Mouse (Mus musculus): Measurements from ENCODE around the gene Ccdc115. TPM values are rescaled to one million over a fixed set of nuclear protein-coding genes. Genes with fewer than 3 reads are reported as not detected.

Ccdc115 gene
- polyA plus RNA-seq (2012; rRNA removed): 30.7 and 38.7 TPM in 2 replicates

DNA sequence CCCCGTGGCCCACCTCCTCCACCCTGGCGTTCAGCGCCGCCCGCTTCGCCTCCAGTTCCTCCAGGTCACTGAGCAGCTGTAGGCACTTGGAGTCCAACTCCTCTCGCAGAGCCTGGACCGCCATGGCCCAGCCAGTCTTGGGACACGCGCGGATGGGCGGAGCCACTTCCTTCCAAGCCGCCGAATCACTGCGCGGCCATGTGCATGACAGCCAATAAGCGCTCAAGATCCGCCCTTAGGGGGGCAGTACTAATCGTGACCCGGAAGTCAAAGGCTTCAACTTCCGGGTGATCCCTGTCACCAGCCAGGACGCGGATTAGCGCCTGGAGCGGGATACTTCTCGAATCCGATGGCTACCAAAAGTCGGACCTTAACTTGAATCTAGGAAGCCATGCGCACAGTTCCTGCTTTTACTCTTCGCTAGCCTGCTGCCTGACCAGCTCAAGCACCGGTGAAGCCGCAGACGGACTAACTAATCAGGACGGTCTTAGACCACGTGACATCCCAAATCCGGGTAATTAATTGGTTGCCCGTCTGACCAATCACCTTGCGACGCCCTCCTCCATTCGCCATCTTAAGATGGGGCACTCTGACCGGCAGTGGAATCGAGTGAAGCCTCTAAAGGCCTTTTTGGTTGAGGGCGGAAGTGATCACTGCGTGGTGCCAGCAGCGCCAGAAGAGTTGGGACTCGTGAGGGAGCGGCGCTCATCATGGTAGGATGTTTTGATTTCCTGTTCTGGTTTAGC is at the start of gene Ccdc115, which contains the start of gene Imp4:
Ccdc115 (minus strand) TSS at position 458 of the 746 bp plus-strand sequence.
Imp4 (plus strand) TSS at position 637 of the 746 bp plus-strand sequence.

GRCm38 (mm10) chr1:34459284-34460060 is 20.0 kb upstream of the Ccdc115 start, which contains the start of gene Ptpn18:
TSS of gene Ptpn18 (plus strand) at chr1:34459762.

Other genes starting within 250 kb of the Ccdc115 start
- 64.7 and 76.4 TPM in 2 replicates for gene Imp4, start 179 bp upstream of the Ccdc115 start, polyA plus RNA-seq (2012; rRNA removed)
- 116 and 259 TPM in 2 replicates for gene Ptpn18, start 20.1 kb upstream of the Ccdc115 start, polyA plus RNA-seq (2012; rRNA removed)
- gene Prss39, start 58.7 kb upstream of the Ccdc115 start, polyA plus RNA-seq (2012; rRNA removed): not detected in 2 replicates
- 0.26 and 0.81 TPM in 2 replicates for gene Cfc1, start 96.0 kb upstream of the Ccdc115 start, polyA plus RNA-seq (2012; rRNA removed)
- not detected in 2 replicates for gene Prss40, start 121.3 kb upstream of the Ccdc115 start, polyA plus RNA-seq (2012; rRNA removed)
- not detected in 2 replicates for gene Amer3, start 140.0 kb upstream of the Ccdc115 start, polyA plus RNA-seq (2012; rRNA removed)